13 mouse cellular contexts compared by ENCODE assay signal in the genomic region with DNA sequence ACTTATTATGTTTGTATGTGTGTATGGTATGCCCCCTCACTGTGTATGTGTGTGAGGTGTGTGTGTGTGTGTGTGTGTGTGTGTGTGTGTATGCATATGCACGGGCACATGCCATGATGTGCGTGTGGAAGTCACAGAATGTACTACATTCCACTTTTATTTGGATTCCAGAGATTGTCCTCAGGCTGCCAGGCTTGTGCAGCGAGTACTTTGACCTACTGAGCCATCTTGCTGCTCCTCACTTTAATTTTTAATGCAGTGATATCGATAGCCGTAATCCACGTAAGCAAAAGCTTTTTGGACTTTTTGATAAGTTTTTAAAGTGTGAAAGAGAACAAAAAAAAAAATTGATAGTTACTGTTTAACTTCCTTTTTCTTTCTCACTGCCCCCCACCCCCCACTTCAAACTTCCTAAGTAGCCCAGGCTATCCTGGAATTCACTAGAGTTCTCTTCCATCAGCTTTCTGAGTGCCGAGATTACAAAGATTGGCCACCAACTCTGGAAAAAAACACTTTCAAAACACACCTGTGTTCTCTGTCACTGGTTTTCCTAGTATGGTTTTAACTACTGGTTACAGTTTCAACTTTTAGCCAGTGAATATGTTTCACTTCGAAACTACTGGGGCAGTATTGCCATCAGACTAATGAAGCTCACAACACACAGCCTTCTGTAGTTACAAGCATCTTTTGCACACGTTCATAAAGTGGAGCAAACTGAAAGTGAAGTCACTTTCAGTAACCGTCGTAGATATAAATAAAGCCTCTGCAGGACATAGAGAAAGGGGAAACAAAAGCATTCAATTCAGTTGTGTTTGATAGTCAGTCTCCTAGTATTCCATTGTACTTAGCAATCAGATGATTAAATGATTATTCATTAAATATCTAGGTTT. TPM values are rescaled to one million over a fixed set of nuclear protein-coding genes. Genes with fewer than 3 reads are reported as not detected.
DNase-seq lines count a peak whose midpoint lies in the region; ATAC-seq and TF ChIP-seq lines count a peak whose summit lies in the region.
"Had no signal": no experiment of that assay in that cellular context is flagged by ENCODE, and none has a peak within 500 bp of the region (broad histone marks: within the 10 kb centered on the region; RNA-seq: fewer than 3 reads in every experiment).

No protein-coding gene starts in this region.

- no peak overlapping the region for H3K27ac ChIP-seq in hindbrain, embryonic 14.5 days
- no peak overlapping the region for H3K27ac ChIP-seq in midbrain, postnatal 0 days (ENCODE audit: low read depth, low read length)
- H3K27ac ChIP-seq: forebrain, embryonic 10.5 days; heart, embryonic 15.5 days; intestine, embryonic 15.5 days had no signal

- H3K9me3 ChIP-seq in hindbrain, embryonic 14.5 days (ENCODE audit: control insufficient read depth, low read length), result no peaks in the 10 kb centered on the region
- no peaks in the 10 kb centered on the region for H3K9me3 ChIP-seq in midbrain, postnatal 0 days (ENCODE audit: low read length)
- H3K9me3 ChIP-seq: forebrain, embryonic 10.5 days; heart, embryonic 15.5 days; intestine, embryonic 15.5 days had no signal

- DNase-seq in kidney, adult 8-10 months, result peak; percentile 35 to 55
- no peak for DNase-seq in kidney, postnatal 4 days
- DNase-seq in T-cell, adult 2 months (ENCODE audit: low spot score), result peak; percentile 5
- DNase-seq in kidney, postnatal 14 days, result peak; percentile 32
- DNase-seq in hindbrain, embryonic 14.5 days (ENCODE audit: low spot score), result no peak
- DNase-seq in midbrain, postnatal 0 days (ENCODE audit: low spot score), result no peak
- DNase-seq in cerebellum, postnatal 36 days, result no peak
- DNase-seq: thymus, adult 18-20 months had no signal

- WGBS in hindbrain, embryonic 14.5 days, result 84% methylated on average over 11 of the region's 11 CpGs
- 87% methylated on average over 11 of the region's 11 CpGs for WGBS in midbrain, postnatal 0 days

- peaks cover 11% of the 10 kb centered on the region for H3K27me3 ChIP-seq in hindbrain, embryonic 14.5 days (ENCODE audit: control insufficient read depth, insufficient read depth, low read length)
- no peaks in the 10 kb centered on the region for H3K27me3 ChIP-seq in midbrain, postnatal 0 days (ENCODE audit: insufficient read depth, low read length)
- H3K27me3 ChIP-seq: heart, embryonic 15.5 days; intestine, embryonic 15.5 days had no signal

- no peaks in the 10 kb centered on the region for H3K36me3 ChIP-seq in hindbrain, embryonic 14.5 days (replicated peaks; ENCODE audit: control insufficient read depth, insufficient read depth)
- no peaks in the 10 kb centered on the region; the same call in 1 of the 2 replicates for H3K36me3 ChIP-seq in midbrain, postnatal 0 days (ENCODE audit: insufficient read depth, low read length)
- H3K36me3 ChIP-seq: forebrain, embryonic 10.5 days; heart, embryonic 15.5 days; intestine, embryonic 15.5 days had no signal

- H3K4me3 ChIP-seq in hindbrain, embryonic 14.5 days (replicated peaks; ENCODE audit: low read length), result no peak overlapping the region
- no peak overlapping the region for H3K4me3 ChIP-seq in midbrain, postnatal 0 days (ENCODE audit: low read depth, low read length)
- H3K4me3 ChIP-seq: forebrain, embryonic 10.5 days; heart, embryonic 15.5 days; intestine, embryonic 15.5 days had no signal

- TF ChIP-seq CTCF in midbrain, postnatal 0 days (IDR thresholded peaks at IDR 0.05), result no peak

- H3K4me1 ChIP-seq in hindbrain, embryonic 14.5 days (replicated peaks; ENCODE audit: control insufficient read depth, insufficient read depth, low read length), result no peaks in the 10 kb centered on the region
- no peaks in the 10 kb centered on the region for H3K4me1 ChIP-seq in midbrain, postnatal 0 days (ENCODE audit: insufficient read depth, low read length)
- H3K4me1 ChIP-seq: intestine, embryonic 15.5 days had no signal

- H3K4me2 ChIP-seq in hindbrain, embryonic 14.5 days (replicated peaks), result no peak overlapping the region
- no peak overlapping the region for H3K4me2 ChIP-seq in midbrain, postnatal 0 days (ENCODE audit: low read depth, low read length, poor library complexity, severe bottlenecking)
- H3K4me2 ChIP-seq: heart, embryonic 15.5 days; intestine, embryonic 15.5 days had no signal

- ATAC-seq in monocyte, adult 5-6 weeks (replicated peaks; ENCODE audit: insufficient number of reproducible peaks, low FRiP score, low TSS enrichment, poor library complexity, severe bottlenecking), result peak; percentile 65
- no peak for ATAC-seq in hindbrain, embryonic 14.5 days (ENCODE audit: low FRiP score)
- no peak for ATAC-seq in midbrain, postnatal 0 days (ENCODE audit: low FRiP score)
- ATAC-seq: intestine, embryonic 15.5 days; midbrain, embryonic 16.5 days had no signal

- no peak overlapping the region for H3K9ac ChIP-seq in hindbrain, embryonic 14.5 days
- no peak overlapping the region for H3K9ac ChIP-seq in midbrain, postnatal 0 days (replicated peaks; ENCODE audit: low read length, poor library complexity, severe bottlenecking)
- H3K9ac ChIP-seq: heart, embryonic 15.5 days; intestine, embryonic 15.5 days had no signal

RNA-seq across cellular contexts. Expression of a gene that starts 3.4 kb away (rescaled TPM):
- 70.9 to 85.0 TPM (median 76.3 TPM) in 3 replicates for total RNA-seq in monocyte, adult 5-6 weeks (2017)
- polyA plus RNA-seq in hindbrain, embryonic 14.5 days (2014; fragmentation: Nextera tagmentation; extraction: Ambion mirVana), result 25.5 and 26.2 TPM in 2 replicates
- 27.2 and 29.2 TPM in 2 replicates for total RNA-seq in midbrain, postnatal 0 days (2014; rRNA removed)
- polyA plus RNA-seq in midbrain, postnatal 0 days (2015; fragmentation: Nextera tagmentation; extraction: Ambion mirVana), result 25.5 and 27.5 TPM in 2 replicates

Comparison
In these comparisons a context has a peak if more than half of its experiments do, and no peak if none do; other contexts are left out.
1. DNase-seq: peak in kidney, adult 8-10 months (2 of 2), T-cell, adult 2 months (single experiment) and kidney, postnatal 14 days (single experiment); none in kidney, postnatal 4 days (0 of 2), hindbrain, embryonic 14.5 days (single experiment), midbrain, postnatal 0 days (single experiment) and cerebellum, postnatal 36 days (0 of 2).